Mouse (Mus musculus): ENCODE measurements around the gene Stk32c. TPM values are rescaled to one million over a fixed set of nuclear protein-coding genes. Genes with fewer than 3 reads are reported as not detected.

Stk32c gene
- polyA plus RNA-seq, 1 experiment from 2014 or later = not detected

GRCm38 (mm10) chr7:139130361-139130760 lies 82.7 kb downstream of the Stk32c start:
- Histone ChIP-seq H3K36me3 (ENCODE audit: control insufficient read depth, insufficient read depth, low read length) (no peaks in the 10 kb centered on the region), H3K4me3 (ENCODE audit: low read length) (no peak overlapping the region), H3K27me3 (ENCODE audit: control insufficient read depth, insufficient read depth, low read length) (no peaks in the 10 kb centered on the region), H3K27ac (ENCODE audit: low read depth, low read length) (no peak overlapping the region), H3K4me1 (ENCODE audit: control insufficient read depth, insufficient read depth, low read length) (peaks cover 7% of the 10 kb centered on the region), H3K4me2 (replicated peaks; ENCODE audit: low read depth, low read length) (no peak overlapping the region), H3K9ac (ENCODE audit: low read depth, low read length) (no peak overlapping the region), H3K9me3 (ENCODE audit: control insufficient read depth, low read length) (no peaks in the 10 kb centered on the region)
- no peak for ATAC-seq (ENCODE audit: low FRiP score, low TSS enrichment)
- WGBS = 26% methylated on average over 6 of the region's 6 CpGs

GRCm38 (mm10) chr7:139128994-139129393 lies 84.1 kb downstream of the Stk32c start:
- Histone ChIP-seq H3K4me1 (ENCODE audit: control insufficient read depth, insufficient read depth, low read length) (peaks cover 7% of the 10 kb centered on the region), H3K9me3 (ENCODE audit: control insufficient read depth, low read length) (no peaks in the 10 kb centered on the region), H3K9ac (ENCODE audit: low read depth, low read length) (no peak overlapping the region), H3K4me2 (replicated peaks; ENCODE audit: low read depth, low read length) (no peak overlapping the region), H3K36me3 (ENCODE audit: control insufficient read depth, insufficient read depth, low read length) (no peaks in the 10 kb centered on the region), H3K27me3 (ENCODE audit: control insufficient read depth, insufficient read depth, low read length) (no peaks in the 10 kb centered on the region), H3K4me3 (ENCODE audit: low read length) (no peak overlapping the region), H3K27ac (ENCODE audit: low read depth, low read length) (no peak overlapping the region)
- ATAC-seq (ENCODE audit: low FRiP score, low TSS enrichment) = no peak
- WGBS = 80% methylated on average over 4 of the region's 4 CpGs

- H3K36me3 ChIP-seq (ENCODE audit: control insufficient read depth, insufficient read depth, low read length) = no peaks in the 10 kb centered on the region
- no peaks in the 10 kb centered on the region for H3K27me3 ChIP-seq (ENCODE audit: control insufficient read depth, insufficient read depth, low read length)
- no peak overlapping the region for H3K9ac ChIP-seq (ENCODE audit: low read depth, low read length)
- H3K4me1 ChIP-seq (ENCODE audit: control insufficient read depth, insufficient read depth, low read length) = peaks cover 7% of the 10 kb centered on the region
- H3K4me2 ChIP-seq (replicated peaks; ENCODE audit: low read depth, low read length) = no peak overlapping the region
- no peak for ATAC-seq (ENCODE audit: low FRiP score, low TSS enrichment)
- no peak overlapping the region for H3K4me3 ChIP-seq (ENCODE audit: low read length)
- no peaks in the 10 kb centered on the region for H3K9me3 ChIP-seq (ENCODE audit: control insufficient read depth, low read length)
- 79% methylated on average over 7 of the region's 7 CpGs for WGBS
- no peak overlapping the region for H3K27ac ChIP-seq (ENCODE audit: low read depth, low read length)
Observed at GRCm38 (mm10) chr7:139126549-139126948, 86.6 kb downstream of the Stk32c start.

- Histone ChIP-seq H3K9me3 (ENCODE audit: control insufficient read depth, low read length) (no peaks in the 10 kb centered on the region), H3K4me3 (ENCODE audit: low read length) (no peak overlapping the region), H3K27ac (ENCODE audit: low read depth, low read length) (no peak overlapping the region), H3K27me3 (ENCODE audit: control insufficient read depth, insufficient read depth, low read length) (no peaks in the 10 kb centered on the region), H3K4me1 (ENCODE audit: control insufficient read depth, insufficient read depth, low read length) (peaks cover 7% of the 10 kb centered on the region), H3K4me2 (replicated peaks; ENCODE audit: low read depth, low read length) (no peak overlapping the region), H3K9ac (ENCODE audit: low read depth, low read length) (no peak overlapping the region), H3K36me3 (ENCODE audit: control insufficient read depth, insufficient read depth, low read length) (no peaks in the 10 kb centered on the region)
- ATAC-seq (ENCODE audit: low FRiP score, low TSS enrichment) = no peak
- WGBS = 94% methylated on average over 4 of the region's 4 CpGs
Observed at GRCm38 (mm10) chr7:139125881-139126280, 87.2 kb downstream of the Stk32c start.

GRCm38 (mm10) chr7:139119775-139120153 lies 93.3 kb downstream of the Stk32c start:
- no peaks in the 10 kb centered on the region for H3K4me1 ChIP-seq (ENCODE audit: control insufficient read depth, insufficient read depth, low read length)
- no peak overlapping the region for H3K4me2 ChIP-seq (replicated peaks; ENCODE audit: low read depth, low read length)
- no peak overlapping the region for H3K4me3 ChIP-seq (ENCODE audit: low read length)
- H3K27ac ChIP-seq (ENCODE audit: low read depth, low read length) = no peak overlapping the region
- no peaks in the 10 kb centered on the region for H3K9me3 ChIP-seq (ENCODE audit: control insufficient read depth, low read length)
- no peak for ATAC-seq (ENCODE audit: low FRiP score, low TSS enrichment)
- 59% methylated on average over 2 of the region's 2 CpGs for WGBS
- H3K36me3 ChIP-seq (ENCODE audit: control insufficient read depth, insufficient read depth, low read length) = no peaks in the 10 kb centered on the region
- H3K27me3 ChIP-seq (ENCODE audit: control insufficient read depth, insufficient read depth, low read length) = no peaks in the 10 kb centered on the region
- H3K9ac ChIP-seq (ENCODE audit: low read depth, low read length) = no peak overlapping the region

- H3K4me2 ChIP-seq (replicated peaks; ENCODE audit: low read depth, low read length) = no peak overlapping the region
- no peak overlapping the region for H3K4me3 ChIP-seq (ENCODE audit: low read length)
- no peak overlapping the region for H3K27ac ChIP-seq (ENCODE audit: low read depth, low read length)
- H3K27me3 ChIP-seq (ENCODE audit: control insufficient read depth, insufficient read depth, low read length) = no peaks in the 10 kb centered on the region
- WGBS = 47% methylated on average over 13 of the region's 13 CpGs
- H3K9me3 ChIP-seq (ENCODE audit: control insufficient read depth, low read length) = no peaks in the 10 kb centered on the region
- no peak overlapping the region for H3K9ac ChIP-seq (ENCODE audit: low read depth, low read length)
- no peaks in the 10 kb centered on the region for H3K4me1 ChIP-seq (ENCODE audit: control insufficient read depth, insufficient read depth, low read length)
- H3K36me3 ChIP-seq (ENCODE audit: control insufficient read depth, insufficient read depth, low read length) = no peaks in the 10 kb centered on the region
- ATAC-seq (ENCODE audit: low FRiP score, low TSS enrichment) = peak; percentile 76
Observed at GRCm38 (mm10) chr7:139119152-139119774, 93.8 kb downstream of the Stk32c start.

- Histone ChIP-seq H3K9ac (ENCODE audit: low read depth, low read length) (no peak overlapping the region), H3K36me3 (ENCODE audit: control insufficient read depth, insufficient read depth, low read length) (no peaks in the 10 kb centered on the region), H3K27ac (ENCODE audit: low read depth, low read length) (no peak overlapping the region), H3K9me3 (ENCODE audit: control insufficient read depth, low read length) (no peaks in the 10 kb centered on the region), H3K4me2 (replicated peaks; ENCODE audit: low read depth, low read length) (no peak overlapping the region), H3K4me3 (ENCODE audit: low read length) (no peak overlapping the region), H3K27me3 (ENCODE audit: control insufficient read depth, insufficient read depth, low read length) (no peaks in the 10 kb centered on the region), H3K4me1 (ENCODE audit: control insufficient read depth, insufficient read depth, low read length) (no peaks in the 10 kb centered on the region)
- ATAC-seq (ENCODE audit: low FRiP score, low TSS enrichment) = no peak
- WGBS = 87% methylated on average over 9 of the region's 9 CpGs
Observed at GRCm38 (mm10) chr7:139107908-139108650, 105.0 kb downstream of the Stk32c start.

- WGBS = 91% methylated on average over 7 of the region's 7 CpGs
- Histone ChIP-seq H3K4me3 (ENCODE audit: low read length) (no peak overlapping the region), H3K27ac (ENCODE audit: low read depth, low read length) (no peak overlapping the region), H3K9me3 (ENCODE audit: control insufficient read depth, low read length) (no peaks in the 10 kb centered on the region), H3K36me3 (ENCODE audit: control insufficient read depth, insufficient read depth, low read length) (no peaks in the 10 kb centered on the region), H3K9ac (ENCODE audit: low read depth, low read length) (no peak overlapping the region), H3K27me3 (ENCODE audit: control insufficient read depth, insufficient read depth, low read length) (no peaks in the 10 kb centered on the region), H3K4me1 (ENCODE audit: control insufficient read depth, insufficient read depth, low read length) (no peaks in the 10 kb centered on the region), H3K4me2 (replicated peaks; ENCODE audit: low read depth, low read length) (no peak overlapping the region)
- ATAC-seq (ENCODE audit: low FRiP score, low TSS enrichment) = no peak
Observed at GRCm38 (mm10) chr7:139105705-139106104, 107.4 kb downstream of the Stk32c start.

GRCm38 (mm10) chr7:139105076-139105475 lies 108.0 kb downstream of the Stk32c start:
- H3K9ac ChIP-seq (ENCODE audit: low read depth, low read length) = no peak overlapping the region
- no peaks in the 10 kb centered on the region for H3K9me3 ChIP-seq (ENCODE audit: control insufficient read depth, low read length)
- no peaks in the 10 kb centered on the region for H3K4me1 ChIP-seq (ENCODE audit: control insufficient read depth, insufficient read depth, low read length)
- no peak overlapping the region for H3K27ac ChIP-seq (ENCODE audit: low read depth, low read length)
- no peaks in the 10 kb centered on the region for H3K36me3 ChIP-seq (ENCODE audit: control insufficient read depth, insufficient read depth, low read length)
- ATAC-seq (ENCODE audit: low FRiP score, low TSS enrichment) = no peak
- no peaks in the 10 kb centered on the region for H3K27me3 ChIP-seq (ENCODE audit: control insufficient read depth, insufficient read depth, low read length)
- 83% methylated on average over 5 of the region's 5 CpGs for whole genome bisulfite sequencing
- H3K4me3 ChIP-seq (ENCODE audit: low read length) = no peak overlapping the region
- no peak overlapping the region for H3K4me2 ChIP-seq (replicated peaks; ENCODE audit: low read depth, low read length)
